Mouse (Mus musculus) stomach, embryonic 15.5 days (tissue): ENCODE results near the gene Ear14. TPM values are rescaled to one million over a fixed set of nuclear protein-coding genes. Genes with fewer than 3 reads are reported as not detected.
A peak's percentile ranks its signal among the peaks of the same experiment; 100 is the strongest.
"Not testable (repeated sequence)": the region's sequence is repeated elsewhere in the genome, so short reads cannot be mapped to it uniquely, and the experiment has no call there.

Experiments
- ATAC-seq: fragments of 200-750 bp; cut with Nextera tagmentation; 2 replicates; pipeline ENCODE4 v1.8.0; 2017; ENCODE audit warnings: low read depth, moderate number of reproducible peaks, moderate TSS enrichment; ENCODE audit not compliant: insufficient read depth, low FRiP score
- H3K27ac ChIP-seq: fragments of 300-500 bp; sonication (generic); 2 replicates; pipeline ENCODE4 v1.5.1; 2015; ENCODE audit warnings: mild to moderate bottlenecking, inconsistent platforms
- H3K27me3 ChIP-seq: fragments of 300-500 bp; sonication (generic); replicated peaks from 2 replicates; pipeline ENCODE4 v1.6.1; 2015; ENCODE audit warnings: inconsistent platforms
- H3K36me3 ChIP-seq: fragments of 300-500 bp; sonication (generic); 2 replicates; pipeline ENCODE4 v1.6.1; 2015; ENCODE audit warnings: inconsistent platforms
- H3K4me1 ChIP-seq: fragments of 300-500 bp; sonication (generic); 2 replicates; pipeline ENCODE4 v1.6.1; 2015; ENCODE audit warnings: inconsistent platforms
- H3K4me2 ChIP-seq: fragments of 300-500 bp; sonication (generic); 2 replicates; pipeline ENCODE4 v1.6.1; 2015; ENCODE audit warnings: mild to moderate bottlenecking, inconsistent platforms
- H3K4me3 ChIP-seq: fragments of 300-500 bp; sonication (generic); replicated peaks from 2 replicates; pipeline ENCODE4 v1.5.1; 2015; ENCODE audit warnings: inconsistent platforms
- H3K9ac ChIP-seq: fragments of 300-500 bp; sonication (generic); 2 replicates; pipeline ENCODE4 v1.6.1; 2015; ENCODE audit warnings: inconsistent platforms
- H3K9me3 ChIP-seq: fragments of 300-500 bp; sonication (generic); 2 replicates; pipeline ENCODE4 v1.6.1; 2016; ENCODE audit warnings: inconsistent platforms
- WGBS: fragments of 180-500 bp; shearing (Covaris S2); methylation state at CpG from one replicate; pipeline ENCODE4 v1.1.7; 2015; 5-methylcytosine and 5-hydroxymethylcytosine counted together
- polyA plus RNA-seq: library from polyadenylated mRNA; unstranded; fragments of >200 nt; fragmentation: Nextera tagmentation; extraction: Ambion mirVana; gene quantifications from 2 replicates; pipeline ENCODE4 v1.2.1, GENCODE M21; 2015

Ear14 gene
- polyA plus RNA-seq, 1 experiment from 2014 or later = not detected

DNA sequence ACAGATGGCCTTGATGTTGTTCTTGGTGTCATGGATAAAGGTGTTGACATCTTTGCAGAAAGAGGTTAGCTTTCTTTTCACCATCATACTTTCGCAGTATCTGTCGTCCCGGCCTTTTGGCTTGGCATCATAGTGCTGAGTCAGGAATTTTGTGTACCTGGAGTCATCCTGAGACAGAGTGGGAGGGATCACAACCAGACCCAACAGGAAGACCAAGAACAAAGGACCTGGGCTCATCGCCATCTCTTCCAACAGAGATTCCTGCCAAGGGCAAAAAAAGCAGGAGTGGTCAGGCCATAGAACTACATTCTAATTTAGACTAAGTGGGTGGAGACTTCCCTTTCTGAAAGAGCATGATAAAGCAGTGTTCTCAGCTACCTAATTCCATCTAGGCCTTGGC, 7.5 kb upstream of the Ear14 start:
- H3K9me3 ChIP-seq = no peaks in the 10 kb centered on the region
- WGBS = 87% methylated on average over 4 of the region's 4 CpGs
- no peak overlapping the region for H3K27ac ChIP-seq
- no peaks in the 10 kb centered on the region for H3K4me1 ChIP-seq
- no peaks in the 10 kb centered on the region for H3K27me3 ChIP-seq
- no peak overlapping the region for H3K4me3 ChIP-seq
- no peak for ATAC-seq
- H3K36me3 ChIP-seq = no peaks in the 10 kb centered on the region
- H3K4me2 ChIP-seq = no peak overlapping the region
- no peak overlapping the region for H3K9ac ChIP-seq

DNA sequence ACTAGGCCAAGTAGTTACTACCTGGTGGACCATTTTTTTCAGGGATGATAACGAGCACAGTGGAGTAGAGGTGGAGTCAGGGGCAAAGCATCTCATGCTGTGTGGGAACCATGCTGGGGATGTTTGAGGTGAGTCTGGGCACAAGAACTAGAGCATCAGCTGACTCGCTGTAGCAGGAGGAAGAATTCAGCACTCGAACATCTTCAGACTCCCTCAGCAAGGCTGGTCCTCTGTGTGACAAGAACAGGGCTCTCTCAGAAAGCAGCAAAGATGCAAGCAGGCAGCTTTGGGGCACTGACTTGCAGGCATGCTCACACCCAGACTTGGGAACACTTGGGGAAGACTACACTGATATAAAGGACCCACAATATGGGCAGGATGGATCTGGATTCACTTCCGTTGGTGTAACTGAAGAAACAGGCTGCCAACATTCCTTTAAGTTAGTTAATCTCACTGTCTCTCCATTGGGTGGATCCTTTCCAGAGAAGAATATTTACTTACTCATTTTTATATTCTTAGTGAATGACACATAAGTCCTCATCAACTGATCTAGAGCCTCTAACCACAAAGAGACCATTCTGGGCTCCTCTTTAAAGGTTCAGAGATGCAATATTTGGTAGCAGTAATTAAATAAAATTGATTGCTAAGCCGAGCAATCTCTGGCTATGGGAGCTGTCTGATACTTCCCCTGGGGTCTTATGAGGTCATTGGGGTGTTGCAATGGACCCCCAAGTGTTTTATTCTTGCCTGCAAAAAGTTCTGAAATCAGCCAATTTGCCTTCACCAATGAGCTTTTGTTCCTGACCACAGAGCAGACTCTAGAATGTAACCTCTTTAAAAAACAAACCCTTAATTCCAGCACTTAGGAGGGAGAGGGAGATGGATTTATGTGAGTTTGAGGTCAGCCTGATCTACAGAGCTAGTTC, 3.8 kb upstream of the Ear14 start, which contains the start of gene Ang2:
TSS of gene Ang2 (minus strand) at position 51 of the 926 bp plus-strand sequence.
- Histone ChIP-seq H3K27ac (no peak within 1 kb of the TSS), H3K4me2 (no peak within 1 kb of the TSS), H3K9ac (no peak within 1 kb of the TSS), H3K27me3 (no peaks in the 10 kb centered on the region), H3K9me3 (no peaks in the 10 kb centered on the region), H3K4me1 (no peaks in the 10 kb centered on the region), H3K4me3 (no peak within 1 kb of the TSS), H3K36me3 (no peaks in the 10 kb centered on the region)
- WGBS = 79% methylated on average over 5 of the region's 5 CpGs
- ATAC-seq = no peak

DNA sequence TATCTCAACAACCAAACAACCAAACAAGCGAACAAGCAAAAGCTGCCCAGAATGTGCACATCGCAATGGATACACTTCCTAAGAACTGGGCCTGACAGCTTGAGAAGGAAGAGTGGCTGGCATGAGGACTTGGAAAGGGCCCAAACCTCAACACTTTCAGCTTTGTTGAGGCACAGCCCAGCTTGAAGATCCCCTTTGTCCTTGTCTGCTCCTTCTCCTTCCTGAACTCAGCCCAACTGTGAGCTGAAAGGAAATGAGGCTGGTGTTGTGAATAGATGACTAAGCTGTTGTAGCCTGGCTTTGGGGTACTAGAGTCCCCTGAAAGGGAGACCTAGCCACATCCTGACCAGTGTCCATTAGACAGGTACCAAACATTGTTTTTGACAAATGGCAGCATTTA, 3.1 kb upstream of the Ear14 start:
- WGBS = 95% methylated on average over 2 of the region's 2 CpGs
- H3K4me2 ChIP-seq = no peak overlapping the region

DNA sequence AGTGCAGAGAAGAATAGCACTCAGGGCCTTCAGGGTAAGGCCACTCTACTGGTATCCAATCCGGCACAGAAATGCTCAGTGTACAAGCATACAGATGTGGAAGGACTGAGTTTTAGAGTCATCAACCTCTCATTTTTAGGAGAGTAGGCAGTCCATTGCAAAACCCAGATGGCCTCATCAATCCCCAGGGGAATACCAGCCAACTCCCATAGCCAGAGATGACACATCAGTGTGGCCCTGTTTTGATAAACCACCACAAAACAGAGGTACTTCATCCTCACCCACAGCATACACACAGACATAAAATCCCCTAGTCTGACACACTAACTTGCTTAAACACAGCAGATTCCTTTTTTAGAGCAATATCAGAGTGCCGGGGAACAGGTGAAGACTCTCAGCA, 2.7 kb upstream of the Ear14 start:
- H3K9me3 ChIP-seq = no peaks in the 10 kb centered on the region
- no peaks in the 10 kb centered on the region for H3K27me3 ChIP-seq
- 87% methylated on average over 2 of the region's 2 CpGs for WGBS
- no peaks in the 10 kb centered on the region for H3K36me3 ChIP-seq
- no peaks in the 10 kb centered on the region for H3K4me1 ChIP-seq
- ATAC-seq = no peak
- no peak overlapping the region for H3K4me2 ChIP-seq
- H3K9ac ChIP-seq = no peak overlapping the region
- H3K27ac ChIP-seq = no peak overlapping the region
- no peak overlapping the region for H3K4me3 ChIP-seq

More for the DNA sequence above, 3.1 kb upstream of the Ear14 start:
- no peaks in the 10 kb centered on the region for H3K4me1 ChIP-seq
- no peaks in the 10 kb centered on the region for H3K27me3 ChIP-seq
- H3K9ac ChIP-seq = no peak overlapping the region
- no peak for ATAC-seq
- no peaks in the 10 kb centered on the region for H3K36me3 ChIP-seq
- no peak overlapping the region for H3K4me3 ChIP-seq
- no peak overlapping the region for H3K27ac ChIP-seq
- no peaks in the 10 kb centered on the region for H3K9me3 ChIP-seq

DNA sequence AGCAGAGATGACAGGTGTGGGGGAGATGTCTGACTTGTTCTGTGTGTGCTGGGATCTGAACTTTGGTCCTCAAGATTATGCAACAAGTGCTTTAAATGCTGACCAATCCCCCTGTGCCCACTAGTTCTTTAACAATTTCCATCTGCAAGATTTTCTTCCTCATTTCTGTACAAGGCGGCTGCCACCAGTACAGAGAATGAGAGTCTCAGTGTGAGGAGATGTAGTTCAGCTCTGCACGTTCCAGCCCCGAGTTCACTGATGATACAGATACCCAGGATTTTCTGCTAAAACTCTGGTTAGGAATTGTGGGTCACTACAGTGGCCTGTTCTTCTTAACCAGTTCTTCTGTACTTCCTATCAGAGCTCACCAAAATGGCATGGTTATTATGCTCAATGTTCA, 16.9 kb downstream of the Ear14 start:
- H3K4me3 ChIP-seq, H3K27ac ChIP-seq, H3K27me3 ChIP-seq, H3K36me3 ChIP-seq, H3K9ac ChIP-seq, H3K4me1 ChIP-seq, H3K4me2 ChIP-seq, ATAC-seq, H3K9me3 ChIP-seq: not testable (repeated sequence)
- WGBS = 84% methylated on average over 3 of the region's 3 CpGs

DNA sequence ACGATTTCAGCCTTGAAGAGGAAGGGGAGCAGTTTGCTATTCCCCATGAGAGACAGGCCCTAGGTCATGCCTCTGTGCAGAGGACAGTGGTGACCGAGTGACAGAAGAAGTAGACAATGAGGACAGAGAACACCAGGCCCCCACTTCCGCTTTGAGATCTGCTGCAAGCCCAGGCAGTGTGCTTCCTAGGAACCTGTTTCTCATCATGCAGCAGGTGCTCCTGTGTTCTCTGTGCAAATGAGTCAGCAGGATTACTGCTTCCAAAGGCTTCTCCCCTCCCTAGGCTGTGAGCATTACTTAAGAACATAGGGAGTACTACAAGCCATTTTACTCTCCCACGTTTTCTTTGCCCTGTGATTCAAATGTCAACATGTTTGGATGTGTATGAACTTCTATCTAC, 26.5 kb downstream of the Ear14 start:
- not testable (repeated sequence) for H3K27me3 ChIP-seq, H3K4me2 ChIP-seq, H3K9ac ChIP-seq, H3K4me1 ChIP-seq, H3K36me3 ChIP-seq, H3K9me3 ChIP-seq, H3K4me3 ChIP-seq, ATAC-seq
- H3K27ac ChIP-seq = peak overlapping the region; percentile 31; the same call in 1 of the 2 replicates
- 47% methylated on average over 4 of the region's 4 CpGs for WGBS

DNA sequence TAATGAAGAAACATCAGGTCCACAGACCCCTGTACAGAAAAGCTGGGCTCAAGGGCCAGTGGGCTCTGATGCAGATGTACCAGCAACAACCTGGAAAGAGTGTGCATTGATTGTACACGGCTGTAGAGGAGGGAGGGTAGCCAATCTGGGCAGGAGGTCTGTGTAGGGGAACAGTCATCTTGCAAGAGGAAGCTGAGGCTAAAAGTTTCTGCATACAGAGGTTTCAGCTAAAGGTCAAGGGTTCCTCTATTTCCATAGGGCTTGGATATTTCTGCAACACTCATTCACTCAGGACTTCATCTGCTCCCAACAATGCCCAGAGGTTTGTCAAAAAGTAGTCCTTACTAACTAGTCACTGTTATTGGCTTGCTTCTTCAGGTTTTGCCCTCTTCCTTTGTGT, 34.3 kb downstream of the Ear14 start:
- not testable (repeated sequence) for H3K36me3 ChIP-seq, H3K4me1 ChIP-seq, H3K27me3 ChIP-seq, ATAC-seq, H3K9me3 ChIP-seq, H3K27ac ChIP-seq, H3K9ac ChIP-seq, H3K4me3 ChIP-seq, H3K4me2 ChIP-seq
- 80% methylated on average over 1 of the region's 1 CpGs for WGBS

DNA sequence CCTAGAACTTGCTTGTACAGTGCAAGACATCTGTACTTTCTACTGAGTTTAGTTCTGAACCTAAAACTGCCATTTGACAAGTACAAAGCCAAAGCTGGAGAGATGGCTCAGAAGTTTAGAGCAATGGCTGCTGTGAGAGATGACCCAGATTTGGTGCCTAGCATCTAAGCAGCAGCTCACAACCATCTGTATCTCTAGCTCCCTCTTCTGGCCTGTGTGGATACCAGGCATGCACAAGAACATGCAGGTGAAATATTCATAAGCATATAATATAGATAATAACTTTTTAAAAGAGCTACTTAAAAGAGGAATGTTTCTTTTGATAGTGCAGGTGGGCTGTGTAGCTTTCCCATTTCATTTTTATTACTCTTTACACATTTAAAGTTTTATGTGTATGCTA, 37.7 kb downstream of the Ear14 start:
- Histone ChIP-seq H3K27ac (no peak overlapping the region), H3K27me3 (no peaks in the 10 kb centered on the region), H3K4me3 (no peak overlapping the region), H3K9ac (no peak overlapping the region), H3K36me3 (no peaks in the 10 kb centered on the region), H3K9me3 (no peaks in the 10 kb centered on the region), H3K4me2 (no peak overlapping the region), H3K4me1 (no peaks in the 10 kb centered on the region)
- ATAC-seq = no peak

DNA sequence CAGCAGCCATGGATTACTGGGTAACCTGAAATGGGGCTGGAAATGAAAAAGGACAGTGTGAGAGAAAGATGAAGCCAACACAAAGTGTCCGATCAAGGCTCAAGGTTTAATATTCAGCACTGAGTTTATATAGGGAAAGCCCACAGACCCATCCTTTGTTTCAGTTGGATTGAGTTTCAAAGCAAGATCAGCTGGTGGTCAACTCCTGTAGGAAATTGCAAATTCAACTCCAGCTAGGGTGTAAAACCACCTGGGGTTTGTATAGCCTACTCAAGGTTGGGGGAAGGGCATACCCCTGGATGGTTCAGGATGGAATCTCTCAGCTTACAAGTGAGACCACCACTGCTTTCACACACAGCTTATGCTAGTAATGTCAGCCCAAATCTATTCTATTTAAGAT, 44.5 kb downstream of the Ear14 start:
- no peak overlapping the region for H3K9ac ChIP-seq
- H3K4me1 ChIP-seq = no peaks in the 10 kb centered on the region
- H3K36me3 ChIP-seq = no peaks in the 10 kb centered on the region
- no peak for ATAC-seq
- WGBS = 78% methylated on average over 1 of the region's 1 CpGs
- no peak overlapping the region for H3K27ac ChIP-seq
- H3K4me3 ChIP-seq = no peak overlapping the region
- no peaks in the 10 kb centered on the region for H3K27me3 ChIP-seq
- no peaks in the 10 kb centered on the region for H3K9me3 ChIP-seq
- H3K4me2 ChIP-seq = no peak overlapping the region

DNA sequence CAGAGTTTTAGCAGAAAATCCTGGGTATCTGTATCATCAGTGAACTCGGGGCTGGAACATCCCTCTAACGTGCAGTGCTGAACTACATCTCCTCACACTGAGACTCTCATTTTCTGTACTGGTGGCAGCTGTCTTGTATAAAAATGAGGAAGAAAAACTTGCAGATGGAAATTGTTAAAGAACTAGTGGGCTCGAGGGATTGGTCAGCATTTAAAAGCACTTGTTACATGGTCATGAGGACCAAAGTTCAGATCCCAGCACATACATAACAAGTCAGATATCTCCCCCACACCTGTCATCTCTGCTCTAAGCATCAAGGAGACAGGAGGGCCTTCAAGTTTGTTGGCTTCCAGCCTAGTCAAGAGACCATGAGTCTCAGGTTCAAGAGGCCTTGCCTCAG, 47.2 kb downstream of the Ear14 start:
- Histone ChIP-seq H3K27me3 (no peaks in the 10 kb centered on the region), H3K4me2 (no peak overlapping the region), H3K27ac (no peak overlapping the region), H3K4me3 (no peak overlapping the region), H3K9me3 (no peaks in the 10 kb centered on the region), H3K9ac (no peak overlapping the region), H3K36me3 (no peaks in the 10 kb centered on the region), H3K4me1 (no peaks in the 10 kb centered on the region)
- WGBS = 73% methylated on average over 3 of the region's 3 CpGs
- no peak for ATAC-seq

DNA sequence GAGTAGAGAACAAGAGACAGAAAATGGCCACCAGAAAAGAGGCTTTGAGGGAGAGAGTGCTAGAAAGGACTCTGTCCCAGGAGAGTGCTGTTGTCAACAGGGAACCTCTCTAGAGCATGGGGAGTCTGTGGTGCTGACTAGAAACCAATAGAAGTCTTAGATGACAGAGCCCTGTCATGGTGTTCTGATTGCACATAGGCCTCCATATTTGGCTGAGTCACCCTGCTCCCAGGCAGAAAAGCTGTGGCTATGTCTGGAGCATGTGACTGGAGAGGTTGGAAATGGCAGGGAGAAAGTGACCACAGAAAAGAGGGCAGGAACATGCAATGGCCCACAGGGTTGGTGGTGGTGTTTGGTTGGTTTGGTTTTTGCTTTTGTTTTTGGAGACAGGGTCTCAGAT, 49.0 kb downstream of the Ear14 start:
- not testable (repeated sequence) for H3K4me2 ChIP-seq, H3K36me3 ChIP-seq, H3K4me1 ChIP-seq, ATAC-seq, H3K9me3 ChIP-seq, H3K27me3 ChIP-seq, H3K4me3 ChIP-seq, H3K27ac ChIP-seq, H3K9ac ChIP-seq

DNA sequence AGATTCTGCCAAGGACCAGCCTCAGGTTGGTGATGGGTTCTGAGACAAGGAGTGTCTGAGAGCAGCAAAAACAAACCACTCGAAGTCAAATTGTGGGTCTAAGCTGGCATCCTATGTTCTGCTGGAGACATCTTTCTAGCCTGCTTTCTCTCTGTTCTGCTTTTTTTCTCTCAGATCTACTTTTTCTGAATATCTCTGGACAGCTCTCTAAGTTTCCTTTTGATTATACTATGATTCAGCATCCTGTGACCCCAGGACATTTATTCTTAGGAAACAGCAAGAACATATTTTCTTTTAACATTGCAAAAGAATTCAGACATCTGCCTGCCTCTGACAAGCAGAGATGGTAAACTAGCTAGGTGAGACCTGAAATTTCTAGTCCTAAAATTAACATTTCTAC, 50.4 kb downstream of the Ear14 start:
- no peak overlapping the region for H3K27ac ChIP-seq
- no peak overlapping the region for H3K4me3 ChIP-seq
- no peak overlapping the region for H3K4me2 ChIP-seq
- 89% methylated on average over 1 of the region's 1 CpGs for WGBS
- H3K36me3 ChIP-seq = no peaks in the 10 kb centered on the region
- no peak overlapping the region for H3K9ac ChIP-seq
- ATAC-seq = no peak
- no peaks in the 10 kb centered on the region for H3K4me1 ChIP-seq
- H3K9me3 ChIP-seq = no peaks in the 10 kb centered on the region
- no peaks in the 10 kb centered on the region for H3K27me3 ChIP-seq
